Mouse (Mus musculus) heart, adult 2 months (tissue): ENCODE results near the gene Rbm3.
A peak's percentile ranks its signal among the peaks of the same experiment; 100 is the strongest.

Experiments used
- CTCF ChIP-seq: fragments of 200-600 bp; IDR thresholded peaks from 2 replicates; pipeline ENCODE4 v1.8.1; 2022; ENCODE audit warnings: antibody characterized with exemption, mild to moderate bottlenecking, moderate library complexity
- POLR2A ChIP-seq: fragments of 200-500 bp; IDR thresholded peaks from 2 replicates; pipeline ENCODE4 v1.6.1; 2011; ENCODE audit warnings: mild to moderate bottlenecking, low read depth, low read length, control low read depth; ENCODE audit not compliant: insufficient read depth

DNA sequence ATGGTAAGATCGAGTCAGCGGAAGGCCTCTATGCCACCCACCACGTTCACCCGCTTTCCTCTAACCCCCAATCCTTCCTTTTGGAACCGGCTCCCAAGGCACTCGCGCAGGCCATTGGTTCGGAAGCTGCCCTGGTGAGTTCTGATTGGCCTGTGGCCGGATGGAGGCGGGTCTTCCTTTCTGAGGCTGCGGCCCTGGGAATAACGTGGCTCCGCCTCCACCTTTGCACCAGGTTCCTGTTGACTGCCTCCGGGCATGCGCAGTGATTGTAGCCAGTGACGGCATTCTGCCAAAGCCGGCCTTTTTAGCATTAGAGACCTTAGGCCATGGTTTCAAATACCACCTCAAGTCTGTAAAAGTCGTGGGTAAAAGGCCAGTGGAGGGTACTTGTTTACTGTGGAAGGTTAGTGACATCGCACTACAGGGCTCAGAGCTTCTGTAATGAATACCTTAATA, 48.9 kb downstream of the Rbm3 start:
- TF ChIP-seq POLR2A (peak; percentile 49; the same call in 1 of the 2 replicates), CTCF (no peak)
